Mouse (Mus musculus) c-Kit-positive CD71-negative TER-119-negative erythroid progenitor cells, embryonic 14.5 days (primary cell): Measurements from ENCODE around the gene Gm11627.
"Not testable (repeated sequence)": the region's sequence is repeated elsewhere in the genome, so short reads cannot be mapped to it uniquely, and the experiment has no call there.

ENCODE experiments used
- DNase-seq: peaks from one replicate; pipeline ENCODE4 v3.0.0-alpha.2; 2013; ENCODE audit warnings: low read depth

The Gm11627 gene

GRCm38 (mm10) chr11:102564952-102565671 is 14.1 kb downstream of the Gm11627 start:
- not testable (repeated sequence) for DNase-seq

- no peak for DNase-seq
These were observed 20.6 kb downstream of the Gm11627 start for GRCm38 (mm10) chr11:102558704-102559103.

- no peak for DNase-seq
These were observed 21.9 kb downstream of the Gm11627 start for GRCm38 (mm10) chr11:102557386-102557785.

- no peak for DNase-seq
These were observed 22.6 kb downstream of the Gm11627 start for GRCm38 (mm10) chr11:102556716-102557074.

GRCm38 (mm10) chr11:102556031-102556715 is 23.1 kb downstream of the Gm11627 start, which contains the start of gene Gpatch8:
Gene Gpatch8 (minus strand): TSS chr11:102556392.
- peak; percentile 80 for DNase-seq

GRCm38 (mm10) chr11:102555400-102556030 is 23.7 kb downstream of the Gm11627 start:
- DNase-seq, result no peak

- DNase-seq, result no peak
These were observed 27.2 kb downstream of the Gm11627 start for GRCm38 (mm10) chr11:102552051-102552450.

- no peak for DNase-seq
These were observed 28.1 kb downstream of the Gm11627 start for GRCm38 (mm10) chr11:102551176-102551575.

- no peak for DNase-seq
These were observed 37.8 kb downstream of the Gm11627 start for GRCm38 (mm10) chr11:102541471-102541870.

GRCm38 (mm10) chr11:102540286-102540685 is 39.0 kb downstream of the Gm11627 start:
- DNase-seq, result not testable (repeated sequence)

GRCm38 (mm10) chr11:102539690-102540089 is 39.6 kb downstream of the Gm11627 start:
- DNase-seq, result no peak

- DNase-seq, result no peak
These were observed 43.1 kb downstream of the Gm11627 start for GRCm38 (mm10) chr11:102536210-102536609.

- DNase-seq, result no peak
These were observed 45.2 kb downstream of the Gm11627 start for GRCm38 (mm10) chr11:102534078-102534477.

- DNase-seq, result no peak
These were observed 47.8 kb downstream of the Gm11627 start for GRCm38 (mm10) chr11:102531425-102531824.
